Mouse (Mus musculus): ENCODE results near the gene Ten1. TPM values are rescaled to one million over a fixed set of nuclear protein-coding genes. Genes with fewer than 3 reads are reported as not detected.

Ten1 gene
- polyA plus RNA-seq, 1 experiment from 2014 or later = 86.7 TPM

DNA sequence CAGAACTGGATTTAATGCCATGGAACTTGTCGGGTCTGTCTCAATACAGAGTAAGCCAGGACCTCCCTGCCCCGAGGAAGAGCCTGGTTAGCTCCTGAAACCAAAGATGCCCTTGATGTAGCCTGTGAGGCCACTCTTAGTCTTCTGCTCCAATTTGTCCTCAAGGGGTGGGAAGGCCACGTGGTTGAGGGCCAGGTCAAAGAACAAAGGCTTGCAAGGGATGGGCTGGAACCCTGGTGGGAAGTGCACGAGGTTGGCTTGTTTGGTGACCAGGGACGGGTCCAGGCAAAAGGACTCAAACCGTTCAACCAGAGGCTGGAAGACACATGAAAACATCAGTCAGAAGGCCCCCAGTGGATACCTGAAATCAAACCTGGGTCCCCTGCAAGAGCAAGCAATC, 47.0 kb downstream of the Ten1 start:
- Histone ChIP-seq H3K9ac (no peak overlapping the region), H3K9me3 (no peaks in the 10 kb centered on the region), H3K36me3 (replicated peaks) (peaks cover 56% of the 10 kb centered on the region), H3K27me3 (replicated peaks) (no peaks in the 10 kb centered on the region), H3K4me1 (no peaks in the 10 kb centered on the region), H3K27ac (no peak overlapping the region), H3K4me3 (no peak overlapping the region), H3K4me2 (no peak overlapping the region)
- no peak for ATAC-seq (replicated peaks)
- 76% methylated on average over 6 of the region's 6 CpGs for WGBS

DNA sequence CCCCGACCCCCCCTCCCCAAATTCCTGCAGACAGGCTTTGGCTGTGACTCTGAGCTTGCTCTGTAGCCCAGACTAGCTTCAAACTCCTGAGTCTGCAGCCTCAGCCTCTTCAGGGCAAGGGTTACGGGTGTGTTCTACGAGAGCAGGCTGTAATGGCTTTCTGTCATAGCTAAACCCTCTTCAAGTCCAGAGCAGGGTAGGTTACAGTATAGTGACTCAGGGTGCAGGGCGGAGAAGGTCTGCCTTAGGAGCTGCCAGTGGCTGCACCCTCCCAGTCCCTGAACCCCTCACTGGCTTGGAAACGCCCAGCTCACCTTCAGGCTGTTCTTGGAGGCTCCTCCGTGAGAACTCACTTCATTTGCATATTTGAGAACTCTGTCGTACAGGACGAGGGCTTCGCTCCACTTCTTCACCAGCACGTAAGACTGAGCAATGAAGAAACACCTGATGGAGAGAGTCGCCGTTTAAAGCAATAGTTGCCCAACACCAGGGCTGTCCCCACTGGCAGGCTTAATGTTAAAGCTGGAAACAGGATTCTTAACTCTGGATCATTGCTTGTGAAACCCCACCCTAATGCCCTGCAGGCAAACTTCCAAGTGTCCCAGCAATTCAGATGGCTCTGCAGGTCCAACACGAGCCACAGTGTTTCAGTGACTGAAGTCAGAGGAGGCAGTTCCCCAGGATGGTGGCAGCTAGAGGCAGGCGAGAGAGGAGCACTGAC, 49.0 kb downstream of the Ten1 start:
- H3K4me3 ChIP-seq = no peak overlapping the region
- no peaks in the 10 kb centered on the region for H3K27me3 ChIP-seq (replicated peaks)
- no peaks in the 10 kb centered on the region for H3K9me3 ChIP-seq
- no peak for ATAC-seq (replicated peaks)
- no peak overlapping the region for H3K4me2 ChIP-seq
- 87% methylated on average over 14 of the region's 14 CpGs for WGBS
- H3K27ac ChIP-seq = no peak overlapping the region
- no peaks in the 10 kb centered on the region for H3K4me1 ChIP-seq
- peaks cover 75% of the 10 kb centered on the region for H3K36me3 ChIP-seq (replicated peaks)
- H3K9ac ChIP-seq = no peak overlapping the region

DNA sequence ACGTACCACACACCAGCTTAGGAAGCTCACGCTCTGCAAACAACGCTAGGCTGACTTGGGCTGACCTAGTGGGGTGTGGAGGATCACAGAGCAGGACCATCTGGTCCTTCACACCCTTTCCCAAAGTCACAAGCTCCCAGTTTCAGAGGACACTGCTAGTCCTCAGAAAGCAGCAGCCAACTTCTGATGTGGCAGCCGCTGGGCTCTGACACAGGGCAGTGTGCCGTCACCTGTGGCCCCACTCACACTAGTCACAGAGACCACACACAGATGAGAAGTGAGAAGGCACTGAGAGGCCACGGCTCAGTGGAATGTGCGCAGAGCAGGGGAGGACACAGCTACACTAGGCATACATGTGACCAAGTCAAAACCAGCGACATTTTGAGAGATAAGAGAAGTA, 52.2 kb downstream of the Ten1 start:
- no peak overlapping the region for H3K4me2 ChIP-seq
- WGBS = 94% methylated on average over 8 of the region's 8 CpGs
- no peaks in the 10 kb centered on the region for H3K9me3 ChIP-seq
- H3K9ac ChIP-seq = no peak overlapping the region
- no peak overlapping the region for H3K27ac ChIP-seq
- ATAC-seq (replicated peaks) = no peak
- no peaks in the 10 kb centered on the region for H3K27me3 ChIP-seq (replicated peaks)
- no peak overlapping the region for H3K4me3 ChIP-seq
- H3K36me3 ChIP-seq (replicated peaks) = peaks cover 73% of the 10 kb centered on the region
- no peaks in the 10 kb centered on the region for H3K4me1 ChIP-seq

- Histone ChIP-seq H3K4me1 (no peaks in the 10 kb centered on the region), H3K4me3 (no peak overlapping the region), H3K36me3 (replicated peaks) (peaks cover 57% of the 10 kb centered on the region), H3K27ac (no peak overlapping the region), H3K9me3 (no peaks in the 10 kb centered on the region), H3K27me3 (replicated peaks) (no peaks in the 10 kb centered on the region), H3K4me2 (no peak overlapping the region), H3K9ac (no peak overlapping the region)
- no peak for ATAC-seq (replicated peaks)
- WGBS = 86% methylated on average over 3 of the region's 3 CpGs
These were observed 54.5 kb downstream of the Ten1 start for GRCm38 (mm10) chr11:116253076-116253600.

DNA sequence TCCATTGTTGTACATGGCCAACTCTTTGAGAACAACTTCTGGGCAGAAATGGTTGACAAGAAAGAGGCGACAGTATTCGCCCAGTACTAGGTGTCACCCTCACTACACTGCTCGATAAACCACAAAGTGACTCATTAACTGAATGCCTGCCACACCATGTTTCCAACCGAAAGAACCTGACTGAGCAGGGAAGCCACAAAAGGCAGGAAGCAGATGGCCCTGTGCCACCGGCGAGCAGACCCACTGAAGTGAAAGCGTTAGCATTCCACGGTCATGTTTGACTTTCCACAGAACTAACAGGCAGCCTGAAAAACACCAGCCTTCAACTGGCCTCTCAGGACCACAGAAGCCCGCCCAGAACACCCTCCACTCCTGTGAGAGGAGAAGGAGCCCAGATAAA, 56.0 kb downstream of the Ten1 start:
- H3K4me3 ChIP-seq = no peak overlapping the region
- ATAC-seq (replicated peaks) = no peak
- no peak overlapping the region for H3K4me2 ChIP-seq
- H3K36me3 ChIP-seq (replicated peaks) = peaks cover 54% of the 10 kb centered on the region
- no peaks in the 10 kb centered on the region for H3K4me1 ChIP-seq
- H3K27me3 ChIP-seq (replicated peaks) = no peaks in the 10 kb centered on the region
- H3K27ac ChIP-seq = no peak overlapping the region
- WGBS = 94% methylated on average over 9 of the region's 9 CpGs
- no peaks in the 10 kb centered on the region for H3K9me3 ChIP-seq
- no peak overlapping the region for H3K9ac ChIP-seq

- Histone ChIP-seq H3K4me2 (no peak overlapping the region), H3K4me1 (no peaks in the 10 kb centered on the region), H3K4me3 (no peak overlapping the region), H3K9me3 (no peaks in the 10 kb centered on the region), H3K9ac (no peak overlapping the region), H3K36me3 (replicated peaks) (peaks cover 55% of the 10 kb centered on the region), H3K27ac (no peak overlapping the region), H3K27me3 (replicated peaks) (no peaks in the 10 kb centered on the region)
- 90% methylated on average over 22 of the region's 22 CpGs for WGBS
- ATAC-seq (replicated peaks) = no peak
These were observed 56.7 kb downstream of the Ten1 start for GRCm38 (mm10) chr11:116255090-116255981.

DNA sequence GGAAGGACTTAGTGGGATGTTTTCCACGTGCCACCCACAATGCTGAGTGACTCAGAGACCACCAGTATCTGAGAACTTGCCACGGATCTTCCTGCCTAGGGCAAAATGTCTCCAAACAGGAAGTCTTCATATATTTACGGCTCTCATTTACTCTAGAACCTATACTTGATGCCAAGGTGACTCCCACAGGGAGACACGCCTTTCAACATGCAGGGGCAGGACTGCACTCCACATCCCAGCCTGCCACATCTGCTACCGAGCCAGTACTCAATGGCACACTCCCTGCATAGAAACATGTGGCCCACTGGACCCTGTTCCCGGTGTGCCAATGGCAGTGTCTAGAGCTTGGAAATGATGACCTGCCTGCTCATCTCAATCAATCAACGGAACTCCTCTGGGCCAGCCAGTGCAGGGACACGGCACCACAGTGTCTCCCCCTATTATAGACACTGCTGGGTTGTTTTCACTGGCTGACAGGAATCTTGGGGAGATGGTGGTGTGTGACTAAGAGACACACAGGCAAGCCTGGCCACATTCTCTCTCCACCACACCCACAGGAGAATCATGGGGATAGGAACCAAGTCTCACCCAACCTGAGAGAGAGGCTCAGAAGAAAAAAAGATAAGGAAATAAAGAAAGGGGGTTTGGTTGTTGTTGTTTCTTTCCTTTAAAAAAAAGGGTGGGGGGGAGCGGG, 57.5 kb downstream of the Ten1 start:
- no peak overlapping the region for H3K4me2 ChIP-seq
- no peak for ATAC-seq (replicated peaks)
- H3K9ac ChIP-seq = no peak overlapping the region
- no peak overlapping the region for H3K27ac ChIP-seq
- H3K27me3 ChIP-seq (replicated peaks) = no peaks in the 10 kb centered on the region
- no peaks in the 10 kb centered on the region for H3K9me3 ChIP-seq
- H3K4me3 ChIP-seq = no peak overlapping the region
- H3K4me1 ChIP-seq = no peaks in the 10 kb centered on the region
- WGBS = 93% methylated on average over 9 of the region's 9 CpGs
- peaks cover 55% of the 10 kb centered on the region for H3K36me3 ChIP-seq (replicated peaks)

GRCm38 (mm10) chr11:116259461-116259860, 60.8 kb downstream of the Ten1 start:
- Histone ChIP-seq H3K4me3 (no peak overlapping the region), H3K9ac (no peak overlapping the region), H3K27me3 (replicated peaks) (no peaks in the 10 kb centered on the region), H3K36me3 (replicated peaks) (peaks cover 63% of the 10 kb centered on the region), H3K4me1 (no peaks in the 10 kb centered on the region), H3K27ac (no peak overlapping the region), H3K9me3 (no peaks in the 10 kb centered on the region), H3K4me2 (no peak overlapping the region)
- no peak for ATAC-seq (replicated peaks)
- 94% methylated on average over 8 of the region's 8 CpGs for WGBS

DNA sequence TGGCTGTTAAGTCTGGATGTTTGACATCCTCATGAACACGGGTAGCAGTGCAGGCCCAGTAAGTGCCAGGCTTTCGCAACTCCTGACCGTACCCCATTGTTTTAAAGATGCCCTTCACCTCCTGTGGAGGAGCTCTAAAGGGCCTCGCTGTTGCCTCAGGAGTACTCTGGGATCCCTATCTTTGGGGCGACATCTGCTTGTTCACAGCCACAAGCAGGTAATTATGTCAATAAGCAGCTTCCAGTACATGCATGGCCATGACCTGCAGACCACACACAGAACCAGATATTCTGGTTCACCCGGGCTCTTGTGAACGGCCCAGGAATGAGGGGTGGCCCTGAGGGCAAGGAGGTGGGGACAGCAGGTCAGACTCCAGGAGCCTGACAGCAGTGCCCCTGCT, 61.6 kb downstream of the Ten1 start:
- H3K4me2 ChIP-seq = no peak overlapping the region
- peaks cover 68% of the 10 kb centered on the region for H3K36me3 ChIP-seq (replicated peaks)
- H3K27me3 ChIP-seq (replicated peaks) = no peaks in the 10 kb centered on the region
- H3K9me3 ChIP-seq = no peaks in the 10 kb centered on the region
- H3K27ac ChIP-seq = no peak overlapping the region
- no peak for ATAC-seq (replicated peaks)
- H3K4me1 ChIP-seq = no peaks in the 10 kb centered on the region
- 94% methylated on average over 7 of the region's 7 CpGs for whole genome bisulfite sequencing
- H3K4me3 ChIP-seq = no peak overlapping the region
- H3K9ac ChIP-seq = no peak overlapping the region

Other genes with a start within 250 kb of the Ten1 start
- 0.79 and 0.94 TPM in 2 replicates for gene Itgb4, start 224.1 kb upstream of the Ten1 start, polyA plus RNA-seq (2015; fragmentation: Nextera tagmentation; extraction: Ambion mirVana)
- 53.2 and 58.5 TPM in 2 replicates for gene Galk1, start 186.1 kb upstream of the Ten1 start, polyA plus RNA-seq (2015; fragmentation: Nextera tagmentation; extraction: Ambion mirVana)
- 2,073 and 2,119 TPM in 2 replicates for gene H3f3b, start 170.9 kb upstream of the Ten1 start, polyA plus RNA-seq (2015; fragmentation: Nextera tagmentation; extraction: Ambion mirVana)
- gene Unk, start 168.5 kb upstream of the Ten1 start, polyA plus RNA-seq (2015; fragmentation: Nextera tagmentation; extraction: Ambion mirVana) = 39.7 and 40.7 TPM in 2 replicates
- 0.70 and 1.5 TPM in 2 replicates for gene Unc13d, start 120.9 kb upstream of the Ten1 start, polyA plus RNA-seq (2015; fragmentation: Nextera tagmentation; extraction: Ambion mirVana)
- gene Wbp2, start 111.9 kb upstream of the Ten1 start, polyA plus RNA-seq (2015; fragmentation: Nextera tagmentation; extraction: Ambion mirVana) = 165 and 173 TPM in 2 replicates
- gene Trim47, start 71.6 kb upstream of the Ten1 start, polyA plus RNA-seq (2015; fragmentation: Nextera tagmentation; extraction: Ambion mirVana) = 10.5 and 12.2 TPM in 2 replicates
- 2.7 and 3.1 TPM in 2 replicates for gene Trim65, start 67.7 kb upstream of the Ten1 start, polyA plus RNA-seq (2015; fragmentation: Nextera tagmentation; extraction: Ambion mirVana)
- gene Mrpl38, start 60.0 kb upstream of the Ten1 start, polyA plus RNA-seq (2015; fragmentation: Nextera tagmentation; extraction: Ambion mirVana) = 81.7 and 85.1 TPM in 2 replicates
- gene Fbf1, start 30.7 kb upstream of the Ten1 start, polyA plus RNA-seq (2015; fragmentation: Nextera tagmentation; extraction: Ambion mirVana) = 69.2 and 78.4 TPM in 2 replicates
- gene Acox1, start 190 bp downstream of the Ten1 start, polyA plus RNA-seq (2015; fragmentation: Nextera tagmentation; extraction: Ambion mirVana) = 63.0 and 64.0 TPM in 2 replicates
- gene Evpl, start 39.2 kb downstream of the Ten1 start, polyA plus RNA-seq (2015; fragmentation: Nextera tagmentation; extraction: Ambion mirVana) = 0.84 and 0.96 TPM in 2 replicates
- 62.4 and 63.5 TPM in 2 replicates for gene Srp68, start 75.4 kb downstream of the Ten1 start, polyA plus RNA-seq (2015; fragmentation: Nextera tagmentation; extraction: Ambion mirVana)
- gene Galr2, start 82.1 kb downstream of the Ten1 start, polyA plus RNA-seq (2015; fragmentation: Nextera tagmentation; extraction: Ambion mirVana) = 0.45 and 0.57 TPM in 2 replicates
- gene Exoc7, start 108.4 kb downstream of the Ten1 start, polyA plus RNA-seq (2015; fragmentation: Nextera tagmentation; extraction: Ambion mirVana) = 109 and 110 TPM in 2 replicates
- 17.4 and 20.4 TPM in 2 replicates for gene Foxj1, start 136.5 kb downstream of the Ten1 start, polyA plus RNA-seq (2015; fragmentation: Nextera tagmentation; extraction: Ambion mirVana)
- gene Rnf157, start 214.2 kb downstream of the Ten1 start, polyA plus RNA-seq (2015; fragmentation: Nextera tagmentation; extraction: Ambion mirVana) = 66.1 and 68.0 TPM in 2 replicates
- 40.9 and 44.2 TPM in 2 replicates for gene Ubald2, start 235.2 kb downstream of the Ten1 start, polyA plus RNA-seq (2015; fragmentation: Nextera tagmentation; extraction: Ambion mirVana)